Mouse (Mus musculus) spleen, adult 2 months (tissue): ENCODE data around the gene Srsf1.

Experiments used
- CTCF ChIP-seq: fragments of 200-500 bp; IDR thresholded peaks from 2 replicates; pipeline ENCODE4 v1.5.1; 2011; ENCODE audit warnings: mild to moderate bottlenecking, inconsistent platforms; ENCODE audit not compliant: insufficient read depth, insufficient read length, insufficient replicate concordance; ENCODE audit errors: extremely low read depth
- POLR2A ChIP-seq: fragments of 200-500 bp; IDR thresholded peaks from 2 replicates; pipeline ENCODE4 v1.6.1; 2011; ENCODE audit warnings: low read depth, low read length, inconsistent platforms

DNA sequence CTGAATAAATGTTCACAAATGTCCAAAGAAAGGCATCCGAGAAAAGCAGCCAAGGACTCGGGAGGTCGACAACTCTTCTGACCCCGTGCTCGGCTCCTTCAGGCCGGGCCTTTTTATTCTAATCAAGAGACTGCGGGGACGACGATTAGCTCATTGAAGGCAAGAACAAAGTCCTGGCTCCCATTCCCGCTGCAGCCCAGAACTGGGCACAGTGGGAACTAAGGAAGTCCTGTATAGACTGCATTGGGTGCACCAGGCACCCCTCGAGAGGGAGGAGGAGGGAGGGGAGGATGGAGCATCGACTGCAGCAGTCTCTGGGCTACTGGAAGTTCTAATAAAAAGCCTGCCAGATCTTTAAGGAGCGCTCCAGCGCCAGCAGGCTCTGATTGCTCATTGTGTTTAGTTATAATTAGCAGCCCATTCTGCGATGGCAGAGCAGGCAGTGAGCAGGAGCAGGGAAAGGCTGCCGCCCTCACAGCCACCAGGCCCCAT lies 18.9 kb upstream of the Srsf1 start:
- TF ChIP-seq POLR2A (no peak), CTCF (no peak)
